Mouse (Mus musculus): Measurements from ENCODE around the gene Tnk2. TPM values are rescaled to one million over a fixed set of nuclear protein-coding genes. Genes with fewer than 3 reads are reported as not detected.

Gene Tnk2
- total RNA-seq, 1 experiment from 2014 or later, result 48.5 TPM

DNA sequence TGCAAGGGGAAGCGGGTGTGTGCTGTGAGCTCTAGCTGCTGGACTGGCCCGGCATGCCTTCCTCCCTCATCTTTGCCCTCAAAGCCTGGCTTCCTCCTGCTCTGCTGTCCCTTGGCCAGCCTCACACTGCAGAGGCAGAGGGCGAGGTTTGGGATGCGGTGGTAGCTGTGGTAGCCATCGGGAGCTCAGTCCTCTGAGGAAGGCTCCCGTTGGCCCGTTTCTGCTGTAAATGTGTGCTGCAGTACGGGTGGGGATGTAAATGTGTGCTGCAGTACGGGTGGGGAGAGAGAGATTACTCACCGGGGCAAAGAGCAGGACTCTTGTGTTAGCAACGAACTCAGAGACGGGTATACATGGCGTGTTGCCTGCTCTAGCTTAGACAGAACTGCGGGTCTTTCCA lies 35.1 kb downstream of the Tnk2 start:
- DNase-seq, result no peak

GRCm38 (mm10) chr16:32679976-32680375 lies 36.3 kb downstream of the Tnk2 start:
- no peak for DNase-seq

- no peak for DNase-seq
These were observed 37.1 kb downstream of the Tnk2 start for GRCm38 (mm10) chr16:32680806-32681205.

DNA sequence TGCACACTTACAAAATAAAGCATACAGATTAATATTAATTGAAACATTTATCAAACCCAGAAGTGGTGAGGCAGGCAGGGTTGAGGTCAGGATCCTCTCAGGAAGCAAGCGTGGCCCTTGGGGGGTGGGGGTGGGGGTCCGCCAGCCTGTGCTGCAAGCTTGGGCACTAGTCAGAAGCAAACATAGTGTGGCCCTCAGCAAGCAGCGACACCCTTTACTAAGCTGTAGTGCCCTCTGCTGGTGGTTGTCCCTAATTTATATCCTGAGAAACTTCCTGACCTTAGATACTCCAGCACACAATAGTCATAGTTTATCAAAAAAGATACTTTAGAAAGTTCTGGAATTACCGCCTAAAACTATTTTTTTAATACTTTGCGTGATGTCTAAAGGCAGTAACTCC lies 38.5 kb downstream of the Tnk2 start:
- DNase-seq, result peak; percentile 89

DNA sequence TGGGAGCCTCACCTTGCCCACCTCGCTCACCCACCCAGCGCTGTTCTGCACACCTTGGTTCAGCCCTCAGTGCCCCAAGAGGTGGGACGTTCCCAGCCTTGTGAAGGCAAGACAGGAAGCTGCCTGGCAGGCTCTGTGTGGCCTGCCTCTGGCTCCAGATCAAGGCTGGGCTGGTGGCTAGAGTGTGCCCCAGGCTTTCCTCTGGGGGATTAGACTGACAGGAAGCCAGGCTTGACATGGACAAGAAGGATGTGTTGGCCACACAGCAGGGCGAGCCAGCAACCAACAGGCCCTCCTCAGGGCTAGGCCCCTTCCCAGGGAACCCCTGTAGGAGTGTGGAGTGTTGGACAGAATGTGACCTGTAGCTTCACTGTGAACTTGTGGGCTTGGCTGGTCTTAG lies 39.2 kb downstream of the Tnk2 start:
- peak; percentile 58 for DNase-seq

- peak; percentile 61 for DNase-seq
These were observed 39.7 kb downstream of the Tnk2 start for GRCm38 (mm10) chr16:32683343-32683742.

- DNase-seq, result peak; percentile 45
These were observed 41.7 kb downstream of the Tnk2 start for GRCm38 (mm10) chr16:32685405-32685804.

DNA sequence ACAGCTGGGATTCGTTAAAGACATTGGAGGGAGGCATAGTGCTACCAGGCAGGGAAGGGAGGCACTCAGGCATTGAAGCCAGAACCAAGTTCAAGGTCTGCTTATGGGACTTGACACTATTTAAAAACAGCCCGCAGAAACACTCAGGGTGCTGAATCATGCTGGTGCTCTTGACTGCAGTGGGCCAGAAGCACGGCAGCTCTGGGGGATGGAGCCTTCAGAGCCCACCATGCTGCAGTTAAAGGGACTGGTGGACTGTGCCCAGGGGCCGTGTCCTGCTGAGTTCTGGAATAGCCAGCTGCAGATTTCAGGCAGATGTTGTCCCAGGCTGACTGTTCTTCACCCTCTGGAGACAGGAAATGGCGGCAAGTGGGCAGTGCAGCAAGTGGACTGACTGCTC lies 42.3 kb downstream of the Tnk2 start:
- DNase-seq, result no peak

- no peak for DNase-seq
These were observed 43.5 kb downstream of the Tnk2 start for GRCm38 (mm10) chr16:32687221-32687620.

GRCm38 (mm10) chr16:32688770-32689169 lies 45.1 kb downstream of the Tnk2 start:
- peak; percentile 74 for DNase-seq

GRCm38 (mm10) chr16:32689501-32689900 lies 45.8 kb downstream of the Tnk2 start:
- DNase-seq, result peak; percentile 85

GRCm38 (mm10) chr16:32696841-32697464 lies 53.3 kb downstream of the Tnk2 start:
- DNase-seq, result no peak

GRCm38 (mm10) chr16:32697665-32698446 lies 54.2 kb downstream of the Tnk2 start:
- peak; percentile 81 for DNase-seq

DNA sequence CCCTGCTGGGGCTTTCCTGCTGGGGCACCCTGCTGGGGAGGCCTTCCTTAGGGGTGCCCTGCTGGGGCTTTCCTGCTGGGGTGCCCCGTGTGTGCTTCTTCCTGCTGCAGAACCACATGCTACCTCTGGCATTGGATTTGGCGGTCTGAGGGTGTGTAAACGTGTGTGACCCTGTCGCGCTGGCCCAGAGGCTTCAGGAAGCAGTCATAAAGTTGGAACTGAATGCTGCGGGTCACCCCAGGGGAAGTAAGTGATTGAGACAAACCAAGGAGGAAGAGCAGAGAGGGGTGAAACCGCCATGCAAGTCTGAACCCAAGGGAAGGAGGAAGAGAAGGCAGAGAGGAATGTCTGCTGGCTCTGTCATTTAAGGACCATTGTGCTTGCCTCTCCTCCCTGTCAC lies 54.9 kb downstream of the Tnk2 start:
- peak; percentile 36 for DNase-seq

GRCm38 (mm10) chr16:32703312-32703912 lies 59.7 kb downstream of the Tnk2 start:
- peak; percentile 47 for DNase-seq

DNA sequence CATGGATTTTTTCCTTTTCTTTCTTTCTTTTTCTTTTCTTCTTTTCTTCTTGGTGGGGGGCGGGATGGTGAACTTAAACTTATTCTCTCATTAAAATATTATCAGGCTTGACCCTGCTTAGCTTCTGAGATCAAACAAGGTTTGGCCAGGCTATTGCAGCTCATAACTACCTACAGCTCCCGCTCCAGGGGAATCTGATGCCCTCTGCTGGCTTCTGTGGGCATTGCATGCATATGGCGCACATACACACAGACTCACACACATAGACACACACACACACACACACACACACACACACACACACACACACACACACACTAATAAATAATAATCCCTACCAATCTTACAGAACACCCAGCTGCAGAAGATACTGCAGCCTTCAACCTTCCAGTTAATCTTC lies 61.9 kb downstream of the Tnk2 start:
- no peak for DNase-seq

GRCm38 (mm10) chr16:32707111-32707823 lies 63.6 kb downstream of the Tnk2 start:
- no peak for DNase-seq

DNA sequence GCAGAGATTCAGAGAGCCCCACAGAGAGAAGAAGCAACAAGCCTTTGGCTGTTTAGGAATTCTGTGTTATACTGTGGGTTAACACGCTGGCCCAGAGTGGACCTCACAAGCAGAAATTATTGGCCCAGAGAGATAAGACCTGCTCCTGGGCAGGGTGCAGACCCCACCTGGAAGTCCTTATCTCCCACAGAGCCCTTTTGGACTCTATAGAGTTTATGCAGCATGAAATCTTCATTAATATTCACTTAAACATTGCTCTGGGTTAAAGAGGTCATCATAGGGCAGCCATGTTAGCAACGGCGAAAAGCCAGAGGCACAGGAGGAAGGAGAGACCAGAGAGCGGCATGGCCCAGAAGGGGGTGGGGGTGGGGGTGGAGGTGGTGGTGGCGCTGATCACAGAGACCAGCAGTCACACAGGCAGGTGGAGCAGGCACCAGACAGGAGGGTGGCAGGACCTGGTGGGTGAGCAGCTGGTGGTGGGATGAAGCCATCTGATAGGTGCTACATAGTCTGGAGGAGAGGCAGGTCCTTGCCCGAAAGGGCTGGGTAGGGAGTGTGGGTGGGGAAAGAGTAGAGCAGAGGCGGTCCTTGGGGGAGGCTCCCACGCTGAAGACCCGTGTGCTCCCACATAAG lies 64.3 kb downstream of the Tnk2 start:
- DNase-seq, result no peak

DNA sequence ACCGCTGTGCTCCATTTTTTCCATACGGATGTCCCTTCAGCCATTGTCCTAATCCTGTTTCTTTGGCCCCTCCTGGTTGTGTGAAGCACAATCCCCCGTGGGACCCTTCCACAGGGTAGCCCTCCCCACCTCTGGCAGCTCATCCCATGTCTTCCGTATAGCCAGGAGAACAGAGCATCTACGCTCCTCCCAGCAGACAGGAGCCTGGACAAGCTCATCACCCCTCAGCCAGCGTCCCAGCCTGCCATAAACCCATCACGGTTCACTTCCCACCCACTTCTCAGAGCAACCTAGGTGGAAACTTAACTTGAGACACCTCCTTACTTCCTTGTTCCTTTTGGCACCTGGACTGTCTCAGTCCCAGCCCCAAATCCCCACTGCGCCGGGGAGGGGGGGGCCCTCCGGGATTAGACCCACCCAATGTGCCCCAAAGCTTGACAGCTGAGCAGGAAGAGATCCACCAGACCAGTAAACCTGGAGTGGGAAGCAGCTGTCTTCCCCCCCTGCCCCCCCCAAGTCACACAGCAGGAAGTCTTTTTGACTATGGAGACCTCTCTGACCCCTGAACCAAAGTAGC lies 64.9 kb downstream of the Tnk2 start:
- DNase-seq, result no peak

- DNase-seq, result no peak
These were observed 65.4 kb downstream of the Tnk2 start for GRCm38 (mm10) chr16:32709116-32709515.

GRCm38 (mm10) chr16:32710426-32711070 lies 66.9 kb downstream of the Tnk2 start:
- DNase-seq, result no peak

All from adrenal gland, postnatal 14 days (tissue).